Mouse (Mus musculus) cerebellum, postnatal 10 days (tissue): ENCODE measurements at regions not wholly inside any gene's neighbourhood (a gene's known extent, or its start where the extent isn't known, plus 50 kb on each side); places are given as distances from the start of the nearest gene placed in this dataset.
"Not testable (repeated sequence)": the region's sequence is repeated elsewhere in the genome, so short reads cannot be mapped to it uniquely, and the experiment has no call there.

Source experiments
- DNase-seq, 2 experiments: peaks; one replicate each; pipeline ENCODE4 v3.0.0; 2021; ENCODE audit warnings: mixed read lengths in 2 of 2

DNA sequence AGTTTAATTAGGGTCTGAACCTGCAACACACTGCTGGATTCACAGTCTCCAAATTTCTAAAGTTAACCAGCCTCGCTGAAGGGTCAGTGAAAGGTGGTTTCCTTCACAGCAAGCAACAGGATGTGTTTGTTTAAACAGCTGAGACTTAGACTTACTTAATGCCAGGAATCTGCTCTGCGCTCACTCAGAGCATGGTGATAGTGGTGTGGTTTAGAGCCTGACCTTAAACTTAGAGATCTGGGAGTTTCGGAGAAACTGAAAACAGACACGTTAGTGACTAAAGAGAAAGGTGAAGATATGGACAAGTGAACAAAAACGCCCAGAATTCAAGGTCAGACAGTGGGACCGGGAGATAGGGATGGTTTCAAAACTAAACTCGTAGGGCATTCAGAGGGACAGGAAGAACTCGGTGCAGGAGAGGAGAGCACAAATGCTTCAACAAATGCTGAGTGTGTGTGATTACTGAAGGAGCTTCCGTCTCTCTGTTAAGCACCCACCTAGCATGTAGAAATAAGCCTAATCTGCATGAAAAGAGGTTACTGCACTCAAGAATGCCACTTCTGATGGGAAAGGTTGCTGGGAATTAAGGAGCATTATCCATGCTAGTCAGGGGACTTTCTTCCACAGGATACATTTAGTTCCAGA is 97.2 kb upstream of the Ifngr1 start:
- no peak for DNase-seq

DNA sequence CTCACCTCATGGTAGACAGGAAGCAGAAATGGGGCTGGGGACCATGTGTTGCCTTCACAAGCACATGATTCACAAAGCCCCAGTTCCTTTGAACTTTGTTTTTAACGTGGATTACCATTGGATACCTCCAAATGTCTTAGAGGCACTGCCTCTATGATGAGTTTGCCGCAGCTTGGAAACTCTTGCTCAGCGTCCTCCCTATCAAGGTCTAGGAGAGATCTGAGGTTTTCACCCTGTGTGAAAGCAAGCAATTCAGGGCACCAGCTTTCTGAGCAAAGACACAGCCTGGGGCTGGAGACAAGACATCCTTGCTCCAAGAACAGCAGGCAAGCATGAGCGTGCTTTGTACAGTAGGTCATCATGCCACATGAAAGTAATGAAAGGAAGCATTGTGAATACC is 93.6 kb upstream of the Ifngr1 start:
- no peak for DNase-seq

DNA sequence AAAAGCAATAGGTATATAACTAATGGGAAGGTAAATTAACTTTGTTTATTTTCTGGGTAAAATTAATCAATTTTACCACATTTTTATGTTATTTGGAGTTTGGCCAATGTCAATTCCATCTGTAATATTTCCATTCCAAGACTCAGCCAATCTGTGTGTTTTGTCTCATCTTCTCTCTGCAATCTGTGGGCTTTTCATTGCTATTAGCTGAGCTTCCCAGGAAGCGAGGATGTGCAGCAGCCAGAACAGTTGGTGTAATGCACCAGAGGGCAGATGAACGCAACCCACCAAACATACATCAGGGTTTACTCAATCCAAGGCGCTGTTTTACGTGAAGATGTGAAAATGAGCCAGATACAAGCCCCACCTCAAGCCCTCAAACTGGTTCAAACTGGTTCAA is 88.9 kb upstream of the Ifngr1 start:
- DNase-seq, result no peak

DNA sequence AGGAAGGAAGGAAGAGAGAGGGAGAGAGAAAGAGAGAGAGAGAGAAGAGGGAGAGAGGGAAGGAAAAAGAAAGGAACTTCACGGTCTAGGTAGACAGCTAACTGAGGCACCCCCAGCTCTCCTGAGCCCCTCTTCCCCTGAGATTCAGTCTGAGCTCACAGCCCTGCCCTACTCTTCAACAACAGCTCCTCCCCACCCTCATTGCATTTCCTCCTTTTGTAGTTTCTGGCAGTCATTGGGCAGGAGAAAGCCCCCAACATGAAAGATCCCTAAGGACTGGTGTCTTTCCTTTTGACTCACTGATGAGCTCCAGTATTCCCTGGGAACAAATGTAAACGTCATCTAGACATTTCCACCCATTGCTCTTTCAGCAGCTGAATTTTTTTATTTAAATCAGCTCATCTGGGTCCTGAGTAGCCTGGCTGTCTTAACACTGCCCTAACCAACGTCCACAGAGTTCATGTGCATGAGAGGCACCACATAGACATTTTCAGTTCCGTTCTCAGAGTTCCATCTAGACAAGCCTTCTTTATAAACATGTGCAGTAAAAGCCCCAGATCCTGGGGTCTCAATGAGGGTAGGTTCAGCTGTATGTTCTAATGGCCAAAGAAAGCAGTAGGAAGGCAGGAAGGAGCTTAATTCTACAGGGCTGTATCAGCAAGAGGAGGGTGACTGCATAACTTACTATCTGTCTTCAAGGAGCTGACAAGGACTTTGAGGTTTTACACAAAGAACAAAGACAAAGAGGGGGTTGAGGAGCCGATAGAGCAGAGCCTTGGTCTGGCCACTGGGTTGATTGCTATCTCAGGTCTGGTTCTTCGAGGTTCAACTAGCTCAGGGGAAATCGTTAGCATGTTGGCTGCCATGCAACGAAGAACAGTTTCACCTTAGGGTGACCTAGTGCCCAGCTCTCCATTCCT is 87.6 kb upstream of the Ifngr1 start:
- no peak for DNase-seq

DNA sequence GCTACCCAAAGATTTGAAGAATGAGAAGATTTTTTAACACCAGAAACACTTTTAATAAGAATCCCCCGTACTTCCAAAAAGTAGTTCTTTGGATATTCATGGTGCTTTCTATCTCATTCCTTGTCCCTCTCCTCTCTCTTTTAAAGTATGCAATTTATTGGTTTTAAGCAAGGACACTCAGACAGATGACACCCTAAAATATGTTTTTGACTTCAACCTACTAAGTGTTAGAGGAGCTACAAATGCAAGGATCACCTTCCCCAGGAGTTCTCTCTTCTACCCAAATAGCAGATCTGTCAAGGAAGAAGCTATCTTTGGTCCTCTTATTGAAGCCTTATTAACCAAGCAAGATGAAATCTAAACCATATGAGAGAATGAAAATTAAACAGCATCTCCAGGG is 86.6 kb upstream of the Ifngr1 start:
- no peak for DNase-seq

DNA sequence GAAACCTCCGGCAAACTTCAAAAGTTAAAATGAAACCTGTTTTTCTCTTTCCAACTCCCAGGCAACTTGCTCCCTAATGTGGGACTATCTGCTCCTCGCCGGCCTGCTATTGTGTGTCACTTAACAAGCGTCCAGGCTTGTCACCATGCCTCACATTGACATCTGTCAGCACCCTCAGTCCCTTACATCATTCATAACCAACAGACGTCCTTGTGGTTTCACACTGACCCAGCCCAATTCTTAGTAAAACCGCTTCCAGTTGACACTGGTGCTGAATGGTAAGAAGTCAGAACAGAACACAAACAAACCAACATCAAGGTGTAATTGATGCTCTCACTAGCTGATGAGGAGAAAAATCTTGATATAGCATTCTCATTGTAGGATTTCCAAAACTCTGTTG is 85.8 kb upstream of the Ifngr1 start:
- DNase-seq, result no peak

DNA sequence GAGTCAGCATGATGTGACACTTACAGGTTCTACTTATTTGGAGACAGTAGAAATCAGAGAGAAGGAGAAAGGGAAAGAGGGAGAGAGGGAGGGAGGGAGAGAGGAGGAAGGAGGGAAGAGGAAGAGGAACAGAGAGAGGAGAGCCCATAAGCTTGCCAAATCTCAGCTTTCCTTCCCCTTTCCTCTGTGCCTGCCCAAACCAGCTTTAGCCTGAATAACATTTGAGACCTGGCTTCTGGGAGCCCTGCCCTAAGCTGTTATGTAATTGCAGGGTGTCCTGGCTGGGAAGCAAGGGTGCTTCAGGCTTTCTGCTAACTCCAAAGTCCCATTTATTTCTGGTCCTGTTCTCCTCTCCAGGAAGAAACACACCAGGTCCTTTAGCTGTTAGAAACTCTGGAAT is 85.3 kb upstream of the Ifngr1 start:
- DNase-seq, result no peak

DNA sequence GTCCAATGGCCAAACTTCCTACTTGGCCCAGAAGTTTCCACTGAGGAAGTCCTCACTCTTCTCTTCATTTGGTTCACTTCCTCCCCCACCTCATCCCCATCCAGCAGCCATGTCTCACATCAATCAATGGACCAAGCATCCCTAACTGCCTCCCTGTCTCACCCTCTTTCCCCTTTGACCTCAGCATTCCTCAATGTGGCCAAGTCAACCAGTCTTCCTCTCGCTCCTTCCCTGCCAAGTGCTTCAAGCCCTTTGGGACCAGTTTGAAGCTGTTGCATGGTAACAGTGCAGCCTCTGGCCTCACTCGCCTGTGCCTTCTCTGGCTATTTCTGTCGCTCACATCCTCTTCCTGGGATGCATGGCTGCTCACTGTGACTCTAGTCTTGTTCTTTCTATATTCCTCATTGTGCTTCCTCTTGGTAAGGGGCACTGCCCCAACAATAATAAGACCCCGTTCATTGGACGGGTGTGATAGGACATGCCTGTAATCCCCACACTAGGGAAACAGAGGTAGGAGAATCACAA is 83.5 kb upstream of the Ifngr1 start:
- no peak for DNase-seq

DNA sequence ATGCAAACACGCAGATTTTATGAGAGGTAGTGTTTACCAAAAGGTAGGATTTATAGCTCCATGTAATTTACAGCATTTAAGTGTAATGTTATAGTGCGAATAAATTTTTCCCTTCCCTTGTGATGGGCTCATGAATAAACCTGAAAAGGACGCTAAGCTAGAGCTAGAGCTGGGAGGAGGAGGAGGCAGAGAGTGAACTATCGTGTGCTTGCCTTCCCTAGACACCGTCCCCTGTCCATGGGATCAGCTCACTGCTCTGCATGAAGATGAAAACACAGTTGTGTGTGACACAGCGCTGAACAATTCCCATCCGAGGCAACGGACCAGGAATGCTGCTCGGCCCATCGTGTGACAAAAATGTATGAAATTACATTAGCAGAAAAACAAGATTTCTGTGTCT is 81.7 kb upstream of the Ifngr1 start:
- DNase-seq, result no peak

DNA sequence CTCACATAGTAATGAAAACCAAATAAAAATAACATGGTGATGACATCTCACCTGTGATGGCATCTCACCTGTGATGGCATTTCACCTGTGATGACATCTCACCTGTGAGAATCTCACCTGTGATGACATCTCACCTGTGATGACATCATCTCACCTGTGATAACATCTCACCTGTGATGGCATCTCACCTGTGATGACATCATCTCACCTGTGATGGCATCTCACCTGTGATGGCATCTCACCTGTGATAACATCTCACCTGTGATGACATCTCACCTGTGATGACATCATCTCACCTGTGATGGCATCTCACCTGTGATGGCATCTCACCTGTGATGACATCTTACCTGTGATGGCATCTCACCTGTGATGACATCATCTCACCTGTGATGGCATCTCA is 77.4 kb upstream of the Ifngr1 start:
- not testable (repeated sequence) for DNase-seq

DNA sequence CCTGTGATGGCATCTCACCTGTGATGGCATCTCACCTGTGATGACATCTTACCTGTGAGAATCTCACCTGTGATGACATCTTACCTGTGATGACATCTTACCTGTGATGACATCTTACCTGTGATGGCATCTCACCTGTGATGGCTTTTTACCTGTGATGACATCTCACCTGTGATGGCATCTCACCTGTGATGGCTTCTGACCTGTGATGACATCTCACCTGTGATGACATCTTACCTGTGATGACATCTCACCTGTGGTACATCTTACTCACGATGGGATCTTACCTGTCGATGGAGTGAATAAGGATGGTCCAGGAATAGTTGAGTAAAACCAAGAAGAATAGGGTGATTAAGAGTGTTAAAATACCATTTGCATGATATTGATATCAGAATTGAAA is 76.9 kb upstream of the Ifngr1 start:
- DNase-seq, result no peak

DNA sequence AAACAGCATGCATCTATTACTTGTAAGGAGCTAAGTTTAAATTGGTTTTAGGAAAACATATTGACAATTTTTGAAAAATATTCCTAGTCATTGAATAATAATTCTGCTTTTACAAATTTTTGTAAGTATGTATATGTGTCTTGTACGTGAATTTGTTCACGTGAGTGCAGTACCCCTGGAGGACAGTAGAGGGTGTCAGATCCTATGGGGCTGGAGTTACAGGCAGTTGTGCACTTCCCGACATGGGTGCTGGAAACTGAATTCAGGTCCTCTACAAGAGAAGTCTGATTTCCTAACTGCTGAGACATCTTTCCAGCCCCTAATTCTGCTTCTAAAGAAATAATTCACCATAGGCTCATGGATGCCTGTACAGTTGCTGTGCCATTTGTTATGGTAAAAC is 75.7 kb upstream of the Ifngr1 start:
- no peak for DNase-seq

DNA sequence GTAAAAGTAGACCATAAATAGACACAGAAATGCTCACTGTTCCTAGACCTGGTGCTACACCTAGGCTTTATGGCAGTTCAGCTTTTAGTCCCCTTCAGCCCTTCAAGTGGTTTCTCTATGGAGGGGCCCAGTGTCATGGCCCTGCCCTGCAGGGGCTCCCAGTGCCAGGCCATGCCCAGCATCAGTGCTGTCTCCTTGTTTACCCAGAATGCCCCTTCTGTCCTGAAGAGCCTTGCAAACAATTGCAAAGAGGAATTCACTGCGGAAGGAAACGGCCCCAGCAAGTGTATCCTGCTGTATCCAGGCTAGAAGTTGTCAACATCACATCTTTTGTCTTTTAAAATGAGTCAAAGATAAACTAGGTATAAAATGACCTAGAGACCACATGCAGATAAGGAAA is 74.7 kb upstream of the Ifngr1 start:
- no peak for DNase-seq

DNA sequence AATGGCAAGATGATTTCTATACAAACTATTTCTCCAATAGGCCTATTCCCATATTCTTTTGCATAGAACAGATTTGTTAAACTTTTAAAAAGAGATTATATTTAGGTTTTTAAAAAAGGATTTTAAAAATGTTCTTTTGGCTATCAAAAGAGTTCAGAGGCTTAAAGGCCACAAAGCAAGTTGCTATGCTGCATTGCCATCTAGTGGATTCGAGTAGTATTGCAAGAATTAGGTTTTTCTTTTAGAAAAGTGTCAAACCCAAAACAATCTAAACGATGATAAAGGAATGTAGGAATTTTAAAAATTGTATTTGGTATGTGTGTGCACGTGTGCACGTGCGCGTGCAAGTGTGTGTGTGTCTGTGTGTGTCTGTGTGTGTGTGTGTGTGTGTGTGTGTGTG is 73.0 kb upstream of the Ifngr1 start:
- DNase-seq, result peak; percentile 24 to 67

DNA sequence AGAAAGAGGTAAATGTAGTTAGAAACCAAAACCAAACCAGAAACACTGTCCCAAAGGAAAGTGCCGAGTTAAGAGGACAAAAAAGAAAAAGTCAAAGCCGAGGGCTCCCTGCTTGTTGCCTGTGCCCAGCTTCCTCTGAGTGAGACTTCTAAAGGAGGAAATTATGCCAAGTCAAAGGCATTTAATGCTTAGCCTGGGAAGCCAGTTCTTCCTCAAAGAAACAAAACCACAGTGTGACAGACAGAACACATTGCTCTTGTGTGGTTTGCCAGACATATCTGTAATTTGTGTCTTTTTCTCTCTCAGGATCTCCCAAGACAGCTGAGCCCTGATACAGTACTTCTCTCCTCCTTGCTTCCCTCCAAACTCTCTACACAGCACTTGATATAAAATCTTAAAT is 69.6 kb upstream of the Ifngr1 start:
- no peak for DNase-seq

DNA sequence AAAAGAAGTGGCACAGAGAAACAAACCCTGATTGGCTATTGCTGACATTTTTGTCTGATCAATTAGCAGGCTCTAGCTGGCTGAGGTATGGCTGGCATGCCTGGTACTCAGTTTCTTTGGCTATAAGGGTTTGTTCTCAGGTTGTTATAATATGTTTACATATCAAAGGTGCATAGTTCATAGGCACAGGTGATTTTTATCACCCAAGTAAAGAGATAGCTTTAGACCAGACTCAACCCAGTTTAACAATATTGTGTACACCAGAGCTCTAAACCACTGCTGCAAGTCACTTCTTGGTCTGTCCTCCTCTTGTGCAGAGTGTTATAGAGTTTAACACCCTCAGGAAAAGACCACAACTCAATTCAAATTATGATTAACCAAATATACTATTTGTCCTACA is 65.8 kb upstream of the Ifngr1 start:
- no peak for DNase-seq

DNA sequence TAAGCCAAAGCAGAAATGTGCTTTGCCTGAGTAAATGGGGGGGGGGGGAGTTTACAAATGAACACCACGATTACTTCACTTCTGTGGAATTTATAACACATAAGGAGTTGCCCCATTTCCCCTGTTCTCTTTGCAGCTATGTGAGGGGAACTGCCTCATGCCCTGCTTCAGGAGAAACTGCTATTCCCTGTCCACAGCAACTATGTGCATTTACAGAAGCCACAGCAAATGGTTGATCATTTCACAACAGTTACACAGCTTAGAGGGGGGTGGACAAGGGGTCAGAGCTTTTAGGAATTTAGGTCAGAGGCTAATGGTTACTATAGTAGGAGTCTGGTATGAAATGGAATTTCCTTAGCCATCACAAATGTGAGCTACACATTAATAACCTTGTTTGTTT is 65.4 kb upstream of the Ifngr1 start:
- no peak for DNase-seq

DNA sequence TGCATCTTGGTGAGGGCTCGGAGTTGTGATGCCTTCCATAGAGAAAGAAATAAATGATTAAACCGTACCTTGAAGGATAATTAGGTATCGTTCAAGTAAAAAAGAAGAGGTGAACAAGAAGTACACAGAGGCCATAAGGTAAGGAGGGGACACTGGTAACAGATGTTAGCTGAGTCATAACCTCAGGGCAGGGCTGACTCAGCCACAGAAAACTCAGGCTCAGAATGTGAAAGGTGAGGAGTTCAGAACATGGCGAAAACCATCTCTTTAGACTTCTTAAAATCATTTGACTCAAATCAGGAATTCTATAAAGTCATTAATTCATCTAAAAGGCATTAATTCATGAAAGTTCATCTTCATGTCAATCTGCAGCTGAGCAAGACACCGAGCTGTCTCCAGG is 62.1 kb upstream of the Ifngr1 start:
- no peak for DNase-seq

DNA sequence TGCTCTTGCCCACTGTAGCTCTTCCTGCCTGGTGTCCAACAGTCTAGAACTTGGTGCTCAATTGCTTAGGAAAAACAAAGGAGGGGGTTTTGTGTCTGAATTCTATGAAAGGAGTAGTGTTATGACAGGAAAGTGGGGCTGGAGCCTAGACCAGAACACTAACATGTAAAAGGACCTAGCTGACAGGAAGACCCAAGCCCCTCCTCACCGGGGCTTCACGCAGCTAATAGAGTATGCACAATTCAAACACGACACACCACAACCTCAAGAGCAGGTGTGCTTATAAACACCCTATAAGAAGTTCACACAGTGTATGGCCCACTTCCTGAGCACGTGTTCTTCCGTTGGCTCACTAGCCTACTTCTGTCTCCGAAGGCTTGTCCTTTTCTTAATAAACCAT is 61.7 kb upstream of the Ifngr1 start:
- DNase-seq, result no peak

DNA sequence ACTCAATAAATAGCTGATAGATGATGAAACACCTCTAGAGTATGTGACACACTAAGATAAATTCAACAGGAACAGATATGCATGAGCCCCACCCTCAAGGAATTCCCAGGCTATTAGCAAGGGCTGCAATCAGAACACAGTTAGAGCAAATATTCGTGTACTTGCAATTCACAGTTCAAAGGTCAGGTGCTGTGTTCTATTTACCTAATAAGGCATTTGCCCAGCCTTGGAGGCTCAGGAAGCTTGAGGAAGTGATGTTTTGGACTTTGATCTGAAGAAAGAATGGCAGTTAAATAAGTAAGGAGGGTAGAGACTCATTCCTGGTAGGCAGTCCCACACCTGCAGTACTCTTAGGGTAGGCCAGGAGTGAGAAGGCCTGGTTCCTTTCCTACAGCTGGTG is 60.3 kb upstream of the Ifngr1 start:
- DNase-seq, result no peak

DNA sequence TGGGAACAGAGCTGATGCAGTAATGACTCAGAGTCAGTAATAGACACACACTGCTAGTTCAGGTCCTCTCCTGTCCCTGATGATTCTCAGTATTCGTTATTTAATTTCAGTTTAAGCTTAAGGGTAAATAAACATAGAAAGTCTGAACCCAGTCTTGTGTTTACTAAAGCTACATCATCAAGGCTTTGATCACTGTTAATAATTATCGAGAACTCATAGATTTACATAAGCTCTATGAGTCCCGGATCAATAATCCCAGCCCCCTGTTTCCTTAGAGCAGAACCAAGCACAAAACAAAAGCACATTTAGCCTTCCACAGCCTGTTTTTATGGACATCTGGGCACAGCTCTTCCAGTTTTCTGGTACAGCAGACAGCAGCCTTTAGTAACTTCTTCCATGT is 59.0 kb upstream of the Ifngr1 start:
- no peak for DNase-seq

DNA sequence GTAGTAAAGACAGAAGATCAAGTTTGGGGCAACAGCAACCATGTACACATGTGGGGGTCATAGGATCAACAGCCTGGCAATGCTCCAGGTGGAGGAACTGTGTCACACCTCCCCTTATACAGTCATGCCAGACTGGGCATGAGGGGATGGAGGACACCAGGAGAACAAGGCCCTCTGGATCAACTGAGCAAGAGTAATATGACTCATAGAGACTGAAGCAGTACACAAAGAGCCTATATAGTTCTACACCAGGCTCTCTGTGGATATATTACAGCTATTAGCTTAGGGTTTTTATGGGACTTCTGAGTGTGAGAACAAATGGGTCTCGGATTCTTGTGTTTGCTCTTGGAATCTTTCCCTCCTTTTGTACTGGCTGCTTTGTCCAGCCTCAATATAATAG is 57.9 kb upstream of the Ifngr1 start:
- DNase-seq, result no peak
